In the genomic region with DNA sequence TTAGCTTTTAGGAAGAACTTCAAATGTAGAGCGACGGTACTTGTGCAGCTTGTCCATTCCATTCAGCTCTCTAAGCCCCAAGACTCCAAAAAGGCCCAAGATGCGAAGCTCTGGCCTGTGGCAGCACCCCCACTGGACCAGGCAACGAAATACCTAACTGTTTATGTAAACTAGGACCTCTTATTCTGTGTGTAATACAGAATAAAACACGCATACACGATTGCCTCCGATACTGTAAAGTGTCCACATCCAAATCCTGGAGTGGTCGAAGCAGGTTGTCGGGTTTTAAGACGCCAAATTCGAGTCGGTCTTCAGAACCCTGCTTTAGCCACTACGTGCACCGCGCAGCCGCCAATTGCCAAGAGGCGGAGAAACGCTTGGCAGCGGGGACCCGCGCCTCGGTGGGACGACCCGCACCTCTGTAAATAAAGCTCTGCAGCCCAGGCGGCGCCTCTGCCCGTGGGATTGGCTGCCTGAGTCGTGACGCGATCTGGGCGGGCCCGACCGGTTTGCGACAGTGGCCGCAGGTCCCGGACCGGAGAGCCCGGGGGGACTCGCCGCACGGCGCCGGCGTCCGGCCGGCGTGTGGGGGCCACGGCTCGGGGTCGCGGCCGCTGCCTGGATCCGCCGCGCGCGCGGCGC, we compare ENCODE assay signal across 8 mouse cellular contexts. TPM values are rescaled to one million over a fixed set of nuclear protein-coding genes. Genes with fewer than 3 reads are reported as not detected.
A peak's percentile ranks its signal among the peaks of the same experiment; 100 is the strongest.
DNase-seq lines count a peak whose midpoint lies in the region; ATAC-seq lines count a peak whose summit lies in the region.

Gene Tmem243, plus strand, starts transcription at position 462 of the 642 bp plus-strand sequence.

- no peaks in the 10 kb centered on the region for H3K27me3 ChIP-seq in hindbrain, embryonic 16.5 days (replicated peaks; ENCODE audit: control insufficient read depth, insufficient read depth, low read length)

- H3K27ac ChIP-seq in hindbrain, embryonic 16.5 days (ENCODE audit: low read depth, low read length), result peak within 1 kb of the TSS; percentile 67
- no peak within 1 kb of the TSS for H3K27ac ChIP-seq in macrophage

- ATAC-seq in hindbrain, embryonic 16.5 days, result peak; percentile 98

- H3K4me1 ChIP-seq in hindbrain, embryonic 16.5 days (ENCODE audit: control insufficient read depth, insufficient read depth, low read depth, low read length), result peaks cover 5% of the 10 kb centered on the region

- H3K9ac ChIP-seq in hindbrain, embryonic 16.5 days (ENCODE audit: low read depth, low read length), result peak within 1 kb of the TSS; percentile 81

- DNase-seq in R1 (ENCODE audit: low read depth, low spot score), result peak; percentile 91
- DNase-seq in cerebellum, postnatal 36 days, result peak; percentile 88 to 89
- peak; percentile 93 for DNase-seq in gastrocnemius, adult 18-20 months (ENCODE audit: low spot score)
- peak; percentile 84 to 89 for DNase-seq in left cerebral cortex, adult 18-20 months (ENCODE audit: low spot score in 2 of 2)
- peak; percentile 92 for DNase-seq in right cerebral cortex, adult 18-20 months
- peak; percentile 64 for DNase-seq in urinary bladder, postnatal 10 days (ENCODE audit: low spot score)

- WGBS in hindbrain, embryonic 16.5 days, result 1% methylated on average over 48 of the region's 59 CpGs
- 3% methylated on average over 59 of the region's 59 CpGs for WGBS in macrophage (ENCODE audit: missing documents)

- H3K4me2 ChIP-seq in hindbrain, embryonic 16.5 days (ENCODE audit: low read length), result peak within 1 kb of the TSS; percentile 76

- H3K36me3 ChIP-seq in hindbrain, embryonic 16.5 days (ENCODE audit: control insufficient read depth, insufficient read depth, low read length), result no peaks in the 10 kb centered on the region
- H3K36me3 ChIP-seq in macrophage (ENCODE audit: inconsistent target), result no peaks in the 10 kb centered on the region

- H3K4me3 ChIP-seq in hindbrain, embryonic 16.5 days (ENCODE audit: low read length), result peak within 1 kb of the TSS; percentile 97
- peak within 1 kb of the TSS; percentile 74 for H3K4me3 ChIP-seq in macrophage (ENCODE audit: inconsistent target)

- peaks cover 4% of the 10 kb centered on the region; the same call in 1 of the 2 replicates for H3K9me3 ChIP-seq in hindbrain, embryonic 16.5 days (ENCODE audit: control insufficient read depth, low read length)

- H3K79me2 ChIP-seq in macrophage (ENCODE audit: inconsistent target), result peaks cover 37% of the 10 kb centered on the region

RNA-seq across cellular contexts. Expression of gene Tmem243, which starts in this region (rescaled TPM):
- total RNA-seq in gastrocnemius, adult 18-20 months (2021), result 10 to 100 TPM in 1 of 2 experiments, 1 to 10 TPM in 1; 9.7 to 11.0 TPM
- 5.2 and 8.7 TPM in 2 replicates for polyA plus RNA-seq in hindbrain, embryonic 16.5 days (2015; fragmentation: Nextera tagmentation; extraction: Ambion mirVana)
- 10 to 100 TPM; 11.5 to 13.0 TPM for total RNA-seq in left cerebral cortex, adult 18-20 months (2021)
- 10 to 100 TPM in 24 of 26 experiments, 1 to 10 TPM in 2; 4.2 to 56.7 (median 17.9) TPM for total RNA-seq in macrophage (2018; cell fraction: chromatin; rRNA removed)
- total RNA-seq in macrophage (2018; cell fraction: cytosol; rRNA removed), result 10 to 100 TPM; 21.0 to 76.2 (median 34.7) TPM
- 10 to 100 TPM; 23.3 to 88.5 (median 39.2) TPM for total RNA-seq in macrophage (2018; cell fraction: nucleus; rRNA removed)
- 31.1 to 44.4 TPM (median 36.5 TPM) in 3 replicates for polyA plus RNA-seq in macrophage (2018)
